Mouse (Mus musculus) stomach, postnatal 0 days (tissue): Measurements from ENCODE around the gene Bloc1s4.

Source experiments
- CTCF ChIP-seq: IDR thresholded peaks from 2 replicates; pipeline ENCODE4 v1.5.1; 2016; ENCODE audit warnings: antibody characterized with exemption, low read depth, mild to moderate bottlenecking, moderate library complexity
- EP300 ChIP-seq: optimal IDR thresholded peaks from 2 replicates; pipeline ENCODE3; 2016; ENCODE audit warnings: antibody characterized with exemption

DNA sequence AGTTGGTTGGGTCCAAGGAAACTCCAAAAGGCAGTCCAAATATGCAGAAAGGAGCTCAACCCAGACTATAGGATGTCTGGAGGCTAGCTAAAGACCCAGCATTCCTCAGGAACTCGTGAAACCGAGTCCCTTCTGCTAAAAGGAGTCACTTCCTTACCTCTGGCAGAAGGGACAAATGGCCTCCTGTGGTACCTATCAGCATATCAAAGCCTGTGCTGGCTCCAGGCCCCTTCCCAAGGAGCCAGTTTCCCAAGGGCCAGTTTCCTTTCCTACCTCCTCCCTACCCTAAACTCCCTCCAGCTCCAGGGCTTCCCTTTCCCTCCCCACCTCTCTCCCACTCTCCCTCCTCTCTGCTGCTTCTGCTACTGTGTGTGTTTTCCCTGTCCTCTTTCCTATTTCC is 28.7 kb upstream of the Bloc1s4 start:
- TF ChIP-seq CTCF (no peak), EP300 (no peak)
